Mouse (Mus musculus): ENCODE data around the gene Cnp. TPM values are rescaled to one million over a fixed set of nuclear protein-coding genes. Genes with fewer than 3 reads are reported as not detected.

Cnp gene
- polyA plus RNA-seq (2014; fragmentation: Nextera tagmentation; extraction: Ambion mirVana), result 21.9 and 23.8 TPM in 2 replicates

GRCm38 (mm10) chr11:100574708-100575483, at the start of gene Cnp:
TSS of gene Cnp (plus strand) at chr11:100574904.
- peak; percentile 77 for ATAC-seq (ENCODE audit: insufficient number of reproducible peaks, low FRiP score, low TSS enrichment, low read depth)
- peak; percentile 82 for DNase-seq (ENCODE audit: low spot score)
- Histone ChIP-seq H3K27ac (replicated peaks; ENCODE audit: low read depth, low read length) (peak within 1 kb of the TSS; percentile 39; the same call in 1 of the 2 replicates), H3K9me3 (ENCODE audit: control insufficient read depth, low read length) (no peaks in the 10 kb centered on the region), H3K36me3 (ENCODE audit: control insufficient read depth, insufficient read depth, low read length) (no peaks in the 10 kb centered on the region; the same call in 1 of the 2 replicates), H3K4me1 (ENCODE audit: control insufficient read depth, insufficient read depth, low read length) (peaks cover 4% of the 10 kb centered on the region; the same call in 1 of the 2 replicates), H3K9ac (ENCODE audit: low read length) (peak within 1 kb of the TSS; percentile 65), H3K4me3 (ENCODE audit: low read depth, low read length) (peak within 1 kb of the TSS; percentile 66), H3K4me2 (ENCODE audit: low read depth, severe bottlenecking) (peak within 1 kb of the TSS; percentile 76), H3K27me3 (ENCODE audit: control insufficient read depth, insufficient read depth, low read length) (peaks cover 3% of the 10 kb centered on the region; the same call in 1 of the 2 replicates)
- 3% methylated on average over 47 of the region's 47 CpGs for WGBS

GRCm38 (mm10) chr11:100524987-100525630, 49.6 kb upstream of the Cnp start:
- DNase-seq (ENCODE audit: low spot score), result no peak
- H3K9me3 ChIP-seq (ENCODE audit: control insufficient read depth, low read length), result no peaks in the 10 kb centered on the region
- H3K9ac ChIP-seq (ENCODE audit: low read length), result no peak overlapping the region
- H3K4me3 ChIP-seq (ENCODE audit: low read depth, low read length), result 0 out of 2 replicates have a peak overlapping the region, but pooled peaks have one; percentile 2
- 59% methylated on average over 11 of the region's 11 CpGs for whole genome bisulfite sequencing
- H3K27me3 ChIP-seq (ENCODE audit: control insufficient read depth, insufficient read depth, low read length), result no peaks in the 10 kb centered on the region
- H3K36me3 ChIP-seq (ENCODE audit: control insufficient read depth, insufficient read depth, low read length), result peaks cover 12% of the 10 kb centered on the region
- peaks cover 21% of the 10 kb centered on the region for H3K4me1 ChIP-seq (ENCODE audit: control insufficient read depth, insufficient read depth, low read length)
- peak overlapping the region; percentile 96 for H3K4me2 ChIP-seq (ENCODE audit: low read depth, severe bottlenecking)
- ATAC-seq (ENCODE audit: insufficient number of reproducible peaks, low FRiP score, low TSS enrichment, low read depth), result no peak
- H3K27ac ChIP-seq (replicated peaks; ENCODE audit: low read depth, low read length), result no peak overlapping the region

GRCm38 (mm10) chr11:100526052-100526816, 48.5 kb upstream of the Cnp start:
- no peak for ATAC-seq (ENCODE audit: insufficient number of reproducible peaks, low FRiP score, low TSS enrichment, low read depth)
- Histone ChIP-seq H3K27me3 (ENCODE audit: control insufficient read depth, insufficient read depth, low read length) (no peaks in the 10 kb centered on the region), H3K9me3 (ENCODE audit: control insufficient read depth, low read length) (no peaks in the 10 kb centered on the region), H3K36me3 (ENCODE audit: control insufficient read depth, insufficient read depth, low read length) (peaks cover 12% of the 10 kb centered on the region), H3K4me3 (ENCODE audit: low read depth, low read length) (peak overlapping the region; percentile 85), H3K4me2 (ENCODE audit: low read depth, severe bottlenecking) (peak overlapping the region; percentile 96), H3K27ac (replicated peaks; ENCODE audit: low read depth, low read length) (no peak overlapping the region), H3K9ac (ENCODE audit: low read length) (peak overlapping the region; percentile 82), H3K4me1 (ENCODE audit: control insufficient read depth, insufficient read depth, low read length) (peaks cover 21% of the 10 kb centered on the region)
- DNase-seq (ENCODE audit: low spot score), result no peak
- WGBS, result 10% methylated on average over 15 of the region's 15 CpGs

- peak overlapping the region; percentile 67 for H3K27ac ChIP-seq (replicated peaks; ENCODE audit: low read depth, low read length)
- DNase-seq (ENCODE audit: low spot score) (peak; percentile 78), ATAC-seq (ENCODE audit: insufficient number of reproducible peaks, low FRiP score, low TSS enrichment, low read depth) (peak; percentile 18; the same call in 1 of the 2 replicates)
- no peaks in the 10 kb centered on the region for H3K9me3 ChIP-seq (ENCODE audit: control insufficient read depth, low read length)
- 0% methylated on average over 26 of the region's 26 CpGs for WGBS
- peaks cover 7% of the 10 kb centered on the region for H3K36me3 ChIP-seq (ENCODE audit: control insufficient read depth, insufficient read depth, low read length)
- no peaks in the 10 kb centered on the region for H3K27me3 ChIP-seq (ENCODE audit: control insufficient read depth, insufficient read depth, low read length)
- H3K4me3 ChIP-seq (ENCODE audit: low read depth, low read length), result peak overlapping the region; percentile 85
- H3K4me1 ChIP-seq (ENCODE audit: control insufficient read depth, insufficient read depth, low read length), result peaks cover 21% of the 10 kb centered on the region
- peak overlapping the region; percentile 96 for H3K4me2 ChIP-seq (ENCODE audit: low read depth, severe bottlenecking)
- peak overlapping the region; percentile 82 for H3K9ac ChIP-seq (ENCODE audit: low read length)
These were observed 47.6 kb upstream of the Cnp start for GRCm38 (mm10) chr11:100527066-100527457.

- Histone ChIP-seq H3K27me3 (ENCODE audit: control insufficient read depth, insufficient read depth, low read length) (no peaks in the 10 kb centered on the region), H3K9ac (ENCODE audit: low read length) (peak within 1 kb of the TSS; percentile 82), H3K36me3 (ENCODE audit: control insufficient read depth, insufficient read depth, low read length) (peaks cover 3% of the 10 kb centered on the region), H3K9me3 (ENCODE audit: control insufficient read depth, low read length) (no peaks in the 10 kb centered on the region), H3K4me1 (ENCODE audit: control insufficient read depth, insufficient read depth, low read length) (peaks cover 21% of the 10 kb centered on the region), H3K4me3 (ENCODE audit: low read depth, low read length) (peak within 1 kb of the TSS; percentile 85), H3K27ac (replicated peaks; ENCODE audit: low read depth, low read length) (peak within 1 kb of the TSS; percentile 67), H3K4me2 (ENCODE audit: low read depth, severe bottlenecking) (peak within 1 kb of the TSS; percentile 96)
- WGBS, result under 1% methylated on average over 53 of the region's 54 CpGs
- peak; percentile 100 for DNase-seq (ENCODE audit: low spot score)
- ATAC-seq (ENCODE audit: insufficient number of reproducible peaks, low FRiP score, low TSS enrichment, low read depth), result peak; percentile 98
These were observed 47.0 kb upstream of the Cnp start, which contains the start of gene Acly for GRCm38 (mm10) chr11:100527458-100528374. TSS of gene Acly (minus strand) at chr11:100528000.

GRCm38 (mm10) chr11:100528375-100529165, 46.1 kb upstream of the Cnp start:
- H3K27ac ChIP-seq (replicated peaks; ENCODE audit: low read depth, low read length), result peak overlapping the region; percentile 56; the same call in 1 of the 2 replicates
- ATAC-seq (ENCODE audit: insufficient number of reproducible peaks, low FRiP score, low TSS enrichment, low read depth) (no peak), DNase-seq (ENCODE audit: low spot score) (no peak)
- H3K27me3 ChIP-seq (ENCODE audit: control insufficient read depth, insufficient read depth, low read length), result no peaks in the 10 kb centered on the region
- H3K4me3 ChIP-seq (ENCODE audit: low read depth, low read length), result peak overlapping the region; percentile 85
- 24% methylated on average over 19 of the region's 19 CpGs for WGBS
- peaks cover 21% of the 10 kb centered on the region for H3K4me1 ChIP-seq (ENCODE audit: control insufficient read depth, insufficient read depth, low read length)
- H3K36me3 ChIP-seq (ENCODE audit: control insufficient read depth, insufficient read depth, low read length), result no peaks in the 10 kb centered on the region
- H3K4me2 ChIP-seq (ENCODE audit: low read depth, severe bottlenecking), result peak overlapping the region; percentile 96
- H3K9me3 ChIP-seq (ENCODE audit: control insufficient read depth, low read length), result no peaks in the 10 kb centered on the region
- H3K9ac ChIP-seq (ENCODE audit: low read length), result peak overlapping the region; percentile 67

- H3K36me3 ChIP-seq (ENCODE audit: control insufficient read depth, insufficient read depth, low read length), result no peaks in the 10 kb centered on the region
- DNase-seq (ENCODE audit: low spot score) (no peak), ATAC-seq (ENCODE audit: insufficient number of reproducible peaks, low FRiP score, low TSS enrichment, low read depth) (no peak)
- 81% methylated on average over 6 of the region's 6 CpGs for WGBS
- no peak overlapping the region for H3K4me3 ChIP-seq (ENCODE audit: low read depth, low read length)
- no peak overlapping the region for H3K4me2 ChIP-seq (ENCODE audit: low read depth, severe bottlenecking)
- H3K9ac ChIP-seq (ENCODE audit: low read length), result no peak overlapping the region
- H3K27ac ChIP-seq (replicated peaks; ENCODE audit: low read depth, low read length), result no peak overlapping the region
- no peaks in the 10 kb centered on the region for H3K27me3 ChIP-seq (ENCODE audit: control insufficient read depth, insufficient read depth, low read length)
- no peaks in the 10 kb centered on the region for H3K4me1 ChIP-seq (ENCODE audit: control insufficient read depth, insufficient read depth, low read length)
- H3K9me3 ChIP-seq (ENCODE audit: control insufficient read depth, low read length), result no peaks in the 10 kb centered on the region
These were observed 40.8 kb upstream of the Cnp start for GRCm38 (mm10) chr11:100533871-100534270.
